Mouse (Mus musculus) cerebellum, adult 2 months (tissue): ENCODE data around the gene Ntf5.
A peak's percentile ranks its signal among the peaks of the same experiment; 100 is the strongest.

ENCODE experiments used
- CTCF ChIP-seq: fragments of 200-500 bp; IDR thresholded peaks from 2 replicates; pipeline ENCODE4 v1.5.1; 2011; ENCODE audit warnings: low read depth, mild to moderate bottlenecking, control low read depth, low read length, moderate library complexity, borderline replicate concordance; ENCODE audit not compliant: insufficient read depth
- POLR2A ChIP-seq: fragments of 200-500 bp; IDR thresholded peaks from 2 replicates; pipeline ENCODE4 v1.6.1; 2011; ENCODE audit warnings: low read length, control low read depth, borderline replicate concordance; ENCODE audit not compliant: insufficient read depth

GRCm38 (mm10) chr7:45395578-45396336, 17.7 kb upstream of the Ntf5 start, which contains the start of gene Snrnp70:
- TF ChIP-seq CTCF (no peak), POLR2A (peak; percentile 83)
